Mouse (Mus musculus): Measurements from ENCODE around the gene Tmbim1. TPM values are rescaled to one million over a fixed set of nuclear protein-coding genes. Genes with fewer than 3 reads are reported as not detected.
"Not testable (repeated sequence)": the region's sequence is repeated elsewhere in the genome, so short reads cannot be mapped to it uniquely, and the experiment has no call there.

Gene Tmbim1
- total and polyA plus RNA-seq, 3 experiments, result 26.6 to 35.1 (median 32.4) TPM

DNA sequence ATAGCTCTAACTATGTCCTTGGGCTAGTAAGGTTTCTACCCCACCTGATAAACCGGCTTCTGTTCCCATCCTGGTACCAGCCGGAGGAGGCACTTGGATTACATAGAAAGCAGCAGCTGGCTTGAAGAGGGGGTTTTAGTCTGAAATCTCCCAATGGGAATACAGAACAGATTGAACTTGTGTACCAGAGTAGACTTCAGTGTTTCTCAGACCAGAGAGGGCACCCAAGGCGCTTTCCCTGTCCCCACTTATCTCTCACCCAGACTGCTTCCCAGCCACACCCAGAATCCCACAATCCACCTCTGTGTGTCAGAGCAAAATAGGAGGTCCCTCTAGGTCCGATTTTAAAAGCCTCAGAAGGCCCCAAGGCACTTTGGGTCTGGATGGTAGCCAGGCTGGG is 17.1 kb downstream of the Tmbim1 start:
- in situ Hi-C loops (cut with MboI; ENCODE audit: low pct_ligation_motif_present, low pct_unique_long_range_greater_than_20kb, low sequenced_read_pairs), result no loop called here
- H3K9ac ChIP-seq (ENCODE audit: insufficient read depth, low read depth), result no peak overlapping the region
- peaks cover 43 to 63% of the 10 kb centered on the region in 2 experiments for H3K36me3 ChIP-seq (replicated peaks in 1 of 2; ENCODE audit: control insufficient read depth in 1 of 2, insufficient read depth in 1 of 2, low read length in 1 of 2)

DNA sequence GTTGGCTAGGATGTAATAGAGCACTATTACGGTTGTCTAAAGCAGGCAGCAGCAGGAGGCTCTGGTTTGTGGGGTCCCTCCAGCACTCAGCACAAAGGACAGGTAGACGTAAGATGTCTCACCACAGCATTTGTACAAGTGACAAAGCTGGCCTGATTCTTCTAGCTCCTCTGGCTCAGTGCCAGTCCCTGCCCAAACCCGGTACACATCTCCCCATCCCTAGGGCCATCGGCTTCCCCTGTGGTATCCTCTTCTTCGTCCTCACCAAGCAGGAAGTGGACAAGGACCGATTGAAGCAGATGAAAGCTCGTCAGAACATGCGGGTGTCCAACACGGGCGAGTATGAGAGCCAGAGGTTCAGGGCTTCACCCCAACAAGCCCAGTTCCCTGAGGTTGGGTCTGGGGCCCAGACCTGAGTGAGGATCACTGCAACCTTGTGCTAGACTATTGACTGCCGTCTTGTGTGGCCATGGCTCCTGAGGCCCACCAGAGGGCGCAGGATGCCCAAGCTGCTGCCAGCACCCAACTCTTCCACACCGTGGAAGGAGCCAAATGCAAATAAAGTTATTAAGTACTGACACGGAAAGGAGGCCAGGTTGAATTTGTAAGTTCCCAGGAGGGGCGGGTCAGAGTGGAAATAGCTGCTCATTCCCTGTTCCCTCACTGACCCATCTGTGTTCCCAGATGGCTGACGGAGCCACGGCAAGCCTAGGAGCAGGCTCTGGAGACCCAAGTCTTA is 18.4 kb downstream of the Tmbim1 start:
- peaks cover 45 to 63% of the 10 kb centered on the region in 2 experiments for H3K36me3 ChIP-seq (replicated peaks in 1 of 2; ENCODE audit: control insufficient read depth in 1 of 2, insufficient read depth in 1 of 2, low read length in 1 of 2)
- H3K9ac ChIP-seq (ENCODE audit: insufficient read depth, low read depth); H3K4me2 ChIP-seq (ENCODE audit: insufficient read depth, low read depth, poor library complexity, severe bottlenecking); H3K9me3 ChIP-seq (replicated peaks; ENCODE audit: low read length); dilution Hi-C loops (cut with MboI; ENCODE audit: extremely low pct_ligation_motif_present, extremely low pct_unique_long_range_greater_than_20kb, low sequenced_read_pairs); in situ Hi-C loops (cut with MboI; ENCODE audit: low pct_ligation_motif_present, low pct_unique_long_range_greater_than_20kb, low sequenced_read_pairs); H3K27me3 ChIP-seq (replicated peaks); H3K4me3 ChIP-seq (replicated peaks in 1 of 3; ENCODE audit: low read depth in 2 of 3, low read length in 2 of 3, poor library complexity in 1 of 3): not testable (repeated sequence)
- H3K79me2 ChIP-seq (replicated peaks; ENCODE audit: control insufficient read depth, extremely low read depth, insufficient read depth, poor library complexity, severe bottlenecking), result peaks cover 18% of the 10 kb centered on the region
- peak overlapping the region; percentile 30; the same call in 1 of the 2 replicates for H3K27ac ChIP-seq (ENCODE audit: insufficient read depth, low read depth)
- peaks cover 10 to 69% of the 10 kb centered on the region in 2 experiments for H3K4me1 ChIP-seq (ENCODE audit: control insufficient read depth in 1 of 2, insufficient read depth in 2 of 2)
- TF ChIP-seq SMC3 (IDR thresholded peaks at IDR 0.05; ENCODE audit: low read depth, low read length) (peak; percentile 17; the same call in 1 of the 2 replicates), ELF1 (IDR thresholded peaks at IDR 0.05; ENCODE audit: low read depth, low read length) (0 out of 2 replicates have a peak, but pooled peaks have one; percentile 12), CTCF (conservative IDR thresholded peaks at IDR 0.05 in 1 of 2, IDR thresholded peaks at IDR 0.05 in 1 of 2; ENCODE audit: low read depth in 2 of 2, low read length in 2 of 2) (peak in 1 of 2 experiments; percentile 32; a peak in 1 of 4 replicates)
- DNase-seq (ENCODE audit: extremely low read depth), result peak; percentile 49

More for the DNA sequence above, 17.1 kb downstream of the Tmbim1 start:
- H3K4me1 ChIP-seq (ENCODE audit: control insufficient read depth in 1 of 2, insufficient read depth in 2 of 2), result peaks cover 8 to 59% of the 10 kb centered on the region in 2 experiments; a peak in 3 of 4 replicates
- TF ChIP-seq IRF4 (IDR thresholded peaks at IDR 0.05; ENCODE audit: low read depth, low read length) (no peak), ELF1 (IDR thresholded peaks at IDR 0.05; ENCODE audit: low read depth, low read length) (no peak), TBP (conservative IDR thresholded peaks at IDR 0.05; ENCODE audit: low read depth, low read length) (no peak), USF2 (conservative IDR thresholded peaks at IDR 0.05; ENCODE audit: low read depth, low read length) (no peak), POLR2AphosphoS2 (IDR thresholded peaks at IDR 0.05; ENCODE audit: low read depth, low read length) (no peak), ETS1 (conservative IDR thresholded peaks at IDR 0.05; ENCODE audit: low read depth, low read length) (no peak), MXI1 (IDR thresholded peaks at IDR 0.05; ENCODE audit: low read depth, low read length) (no peak), POLR2A (IDR thresholded peaks at IDR 0.05; ENCODE audit: low read depth, low read length) (no peak), ZNF384 (IDR thresholded peaks at IDR 0.05; ENCODE audit: low read depth, low read length) (no peak), MYC (IDR thresholded peaks at IDR 0.05; ENCODE audit: low read depth, low read length) (no peak), ZMIZ1 (IDR thresholded peaks at IDR 0.05; ENCODE audit: low read depth, low read length) (no peak), CHD2 (IDR thresholded peaks at IDR 0.05; ENCODE audit: low read length) (no peak), NRF1 (IDR thresholded peaks at IDR 0.05; ENCODE audit: low read depth, low read length) (no peak), SIN3A (IDR thresholded peaks at IDR 0.05; ENCODE audit: low read length) (no peak)
- dilution Hi-C loops (cut with MboI; ENCODE audit: extremely low pct_ligation_motif_present, extremely low pct_unique_long_range_greater_than_20kb, low sequenced_read_pairs), result no loop called here
- H3K79me2 ChIP-seq (replicated peaks; ENCODE audit: control insufficient read depth, extremely low read depth, insufficient read depth, poor library complexity, severe bottlenecking), result peaks cover 9% of the 10 kb centered on the region
- DNase-seq (ENCODE audit: extremely low read depth), result no peak
- no peak overlapping the region for H3K4me3 ChIP-seq (replicated peaks in 1 of 3; ENCODE audit: low read depth in 2 of 3, low read length in 2 of 3, poor library complexity in 1 of 3)
- no peak overlapping the region for H3K4me2 ChIP-seq (ENCODE audit: insufficient read depth, low read depth, poor library complexity, severe bottlenecking)
- H3K9me3 ChIP-seq (replicated peaks; ENCODE audit: low read length), result no peaks in the 10 kb centered on the region
- H3K27ac ChIP-seq (ENCODE audit: insufficient read depth, low read depth), result no peak overlapping the region
- no peaks in the 10 kb centered on the region for H3K27me3 ChIP-seq (replicated peaks)
